Mouse (Mus musculus) left cerebral cortex, postnatal 14 days (tissue): ENCODE results near the gene Btbd35f5. TPM values are rescaled to one million over a fixed set of nuclear protein-coding genes. Genes with fewer than 3 reads are reported as not detected.
"Not testable (repeated sequence)": the region's sequence is repeated elsewhere in the genome, so short reads cannot be mapped to it uniquely, and the experiment has no call there.

Experiments
- DNase-seq, 2 experiments: peaks; one replicate each; pipeline ENCODE4 v3.0.0; 2021 to 2022; ENCODE audit warnings: low spot score in 2 of 2, mixed read lengths in 1 of 2
- intact Hi-C: fragments of 180-260 bp; cut with DNase I; formaldehyde crosslinking; loops from one replicate; pipeline ENCODE4 v1.15.1; 2025
- long read RNA-seq, 2 experiments: library from polyadenylated mRNA; stranded (forward); transcript quantifications; one replicate each; pipeline ENCODE4 v2.0.0; 2021
- total RNA-seq, 2 experiments: library from RNA; stranded (reverse); gene quantifications; 2 replicates each; pipeline ENCODE4 v1.2.3; 2021

The Btbd35f5 gene
- not detected for total RNA-seq
- long read RNA-seq, experiment 1: 0 reads
- long read RNA-seq, experiment 2: 0 reads

GRCm38 (mm10) chrX:32973597-32973996 lies at the start of gene Btbd35f5:
Btbd35f5 (plus strand) TSS chrX:32973897.
- DNase-seq, intact Hi-C loops: not testable (repeated sequence)

GRCm38 (mm10) chrX:32941468-32941867 lies 32.2 kb upstream of the Btbd35f5 start, which contains the start of gene Gm21789:
Gm21789 (plus strand) TSS chrX:32941768.
- intact Hi-C loops, DNase-seq: not testable (repeated sequence)

Other genes starting within 250 kb of the Btbd35f5 start
- not detected for gene Btbd35f21, start 247.8 kb upstream of the Btbd35f5 start, total RNA-seq
- gene Btbd35f30, start 79.3 kb upstream of the Btbd35f5 start, total RNA-seq: not detected
- not detected for gene Gm21789, start 32.1 kb upstream of the Btbd35f5 start, total RNA-seq